Mouse (Mus musculus) limb, embryonic 12.5 days (tissue): ENCODE results near the gene Arl6. TPM values are rescaled to one million over a fixed set of nuclear protein-coding genes. Genes with fewer than 3 reads are reported as not detected.

ENCODE experiments used
- ATAC-seq: fragments of 200-750 bp; cut with Nextera tagmentation; 2 replicates; pipeline ENCODE4 v1.8.0; 2017; ENCODE audit warnings: low read depth, moderate TSS enrichment; ENCODE audit not compliant: insufficient number of reproducible peaks, insufficient read depth, low FRiP score, low TSS enrichment
- H3K27ac ChIP-seq: fragments of 300-500 bp; sonication (generic); 2 replicates; pipeline ENCODE4 v1.5.1; 2016; ENCODE audit warnings: mild to moderate bottlenecking, moderate library complexity
- H3K27me3 ChIP-seq: fragments of 300-500 bp; sonication (generic); 2 replicates; pipeline ENCODE4 v1.6.1; 2016; ENCODE audit warnings: mild to moderate bottlenecking, moderate library complexity
- H3K36me3 ChIP-seq: fragments of 300-500 bp; sonication (generic); 2 replicates; pipeline ENCODE4 v1.6.1; 2016; ENCODE audit warnings: mild to moderate bottlenecking, moderate library complexity
- H3K4me1 ChIP-seq: fragments of 300-500 bp; sonication (generic); replicated peaks from 2 replicates; pipeline ENCODE4 v1.6.1; 2016
- H3K4me2 ChIP-seq: fragments of 300-500 bp; sonication (generic); 2 replicates; pipeline ENCODE4 v1.6.1; 2016; ENCODE audit warnings: mild to moderate bottlenecking, moderate library complexity
- H3K4me3 ChIP-seq: fragments of 300-500 bp; sonication (generic); replicated peaks from 2 replicates; pipeline ENCODE4 v1.5.1; 2016; ENCODE audit warnings: mild to moderate bottlenecking
- H3K9ac ChIP-seq: fragments of 300-500 bp; sonication (generic); replicated peaks from 2 replicates; pipeline ENCODE4 v1.6.1; 2016; ENCODE audit warnings: mild to moderate bottlenecking, moderate library complexity
- H3K9me3 ChIP-seq: fragments of 300-500 bp; sonication (generic); 2 replicates; pipeline ENCODE4 v1.6.1; 2016; ENCODE audit warnings: mild to moderate bottlenecking, moderate library complexity
- WGBS: fragments of 180-500 bp; shearing (Covaris S2); methylation state at CpG from one replicate; pipeline ENCODE4 v1.1.7; 2016; 5-methylcytosine and 5-hydroxymethylcytosine counted together
- polyA plus RNA-seq: library from polyadenylated mRNA; unstranded; fragments of >200 nt; fragmentation: Nextera tagmentation; extraction: Ambion mirVana; gene quantifications from 2 replicates; pipeline ENCODE4 v1.2.1, GENCODE M21; 2016

Gene Arl6
- polyA plus RNA-seq, 1 experiment from 2014 or later = 35.2 TPM

DNA sequence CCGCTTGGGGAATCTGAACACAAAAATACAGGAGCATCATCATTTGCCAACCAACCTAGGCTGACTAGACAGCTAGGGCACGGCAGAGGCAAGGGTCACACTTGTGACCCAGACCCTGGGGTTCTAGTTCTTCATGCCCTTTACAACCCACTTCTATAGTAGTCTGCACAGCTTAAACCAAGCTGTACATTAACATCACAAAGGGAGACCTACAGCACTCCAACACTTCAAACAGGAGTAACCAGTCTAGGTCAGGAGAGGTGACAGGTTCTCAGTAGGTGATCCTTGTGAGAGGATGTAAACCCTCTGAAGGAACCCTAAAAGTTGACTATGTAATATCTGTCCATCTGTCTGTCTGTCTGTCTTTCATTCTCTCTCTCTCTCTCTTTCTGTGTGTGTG, 73.6 kb downstream of the Arl6 start:
- WGBS = 82% methylated on average over 2 of the region's 2 CpGs
- ATAC-seq = no peak
- Histone ChIP-seq H3K4me1 (peaks cover 17% of the 10 kb centered on the region), H3K36me3 (0 out of 2 replicates have a peak, but pooled peaks cover 4% of the 10 kb centered on the region), H3K4me2 (no peak overlapping the region), H3K9ac (no peak overlapping the region), H3K4me3 (no peak overlapping the region), H3K9me3 (no peaks in the 10 kb centered on the region), H3K27ac (no peak overlapping the region), H3K27me3 (no peaks in the 10 kb centered on the region)

DNA sequence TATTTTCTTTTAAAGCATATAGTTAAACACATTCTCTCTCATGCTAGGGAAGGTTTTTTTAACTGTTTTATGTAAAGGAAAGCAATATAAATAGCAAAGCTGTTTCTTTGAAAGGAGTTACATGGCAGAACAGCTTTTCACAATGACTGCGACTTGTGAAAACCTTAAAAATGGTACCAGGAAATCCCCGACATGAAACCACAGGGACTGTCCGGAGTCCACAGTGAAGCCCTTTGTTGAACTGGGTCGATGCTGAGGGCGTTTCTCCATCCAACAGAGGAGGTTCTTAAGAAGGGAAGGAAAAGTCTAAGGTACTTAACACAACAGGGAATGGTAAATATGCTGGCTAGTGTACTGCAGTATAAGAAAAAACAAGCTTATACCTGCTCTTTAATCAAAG, 75.2 kb downstream of the Arl6 start:
- peaks cover 10% of the 10 kb centered on the region for H3K4me1 ChIP-seq
- H3K36me3 ChIP-seq = 0 out of 2 replicates have a peak, but pooled peaks cover 11% of the 10 kb centered on the region
- H3K27me3 ChIP-seq = no peaks in the 10 kb centered on the region
- H3K4me2 ChIP-seq = no peak overlapping the region
- no peak overlapping the region for H3K9ac ChIP-seq
- H3K4me3 ChIP-seq = no peak overlapping the region
- ATAC-seq = no peak
- H3K27ac ChIP-seq = no peak overlapping the region
- 77% methylated on average over 5 of the region's 5 CpGs for WGBS
- H3K9me3 ChIP-seq = no peaks in the 10 kb centered on the region

Other genes with a start within 250 kb of the Arl6 start
- 0.05 TPM in 2 replicates for gene Gabrr3, start 232.1 kb downstream of the Arl6 start, polyA plus RNA-seq
- gene Riox2, start 167.6 kb downstream of the Arl6 start, polyA plus RNA-seq = 29.8 and 32.9 TPM in 2 replicates
- 7.8 and 9.4 TPM in 2 replicates for gene Crybg3, start 38.4 kb downstream of the Arl6 start, polyA plus RNA-seq